Mouse (Mus musculus) embryonic fibroblast, embryonic 13.5 days (primary cell): ENCODE results near the gene Celf2. TPM values are rescaled to one million over a fixed set of nuclear protein-coding genes. Genes with fewer than 3 reads are reported as not detected.

ENCODE experiments used
- H3K27ac ChIP-seq: 2 replicates; pipeline ENCODE4 v1.5.1; 2012; ENCODE audit warnings: low read length, control low read depth, inconsistent platforms; ENCODE audit not compliant: insufficient read depth
- H3K4me1 ChIP-seq: 2 replicates; pipeline ENCODE4 v1.6.1; 2011; ENCODE audit warnings: low read length; ENCODE audit not compliant: control insufficient read depth, insufficient read depth
- H3K4me3 ChIP-seq: 2 replicates; pipeline ENCODE4 v1.5.1; 2011; ENCODE audit warnings: mild to moderate bottlenecking, control low read depth, low read length; ENCODE audit not compliant: insufficient read depth
- CTCF ChIP-seq: IDR thresholded peaks from 2 replicates; pipeline ENCODE4 v1.5.1; 2011; ENCODE audit warnings: mild to moderate bottlenecking, control low read depth, low read length, moderate library complexity, borderline replicate concordance; ENCODE audit not compliant: insufficient read depth
- POLR2A ChIP-seq: IDR thresholded peaks from 2 replicates; pipeline ENCODE4 v1.6.1; 2011; ENCODE audit warnings: low read depth, mild to moderate bottlenecking, control low read depth, low read length, moderate library complexity
- polyA plus RNA-seq: library from polyadenylated mRNA; stranded (reverse); fragments of >200 nt; gene quantifications from 2 replicates; pipeline ENCODE4 v1.2.4, GENCODE M21; 2011; ENCODE audit warnings: low read depth; ENCODE audit not compliant: missing spikeins, insufficient read length

Celf2 gene
- polyA plus RNA-seq, 1 experiment = 36.6 TPM

DNA sequence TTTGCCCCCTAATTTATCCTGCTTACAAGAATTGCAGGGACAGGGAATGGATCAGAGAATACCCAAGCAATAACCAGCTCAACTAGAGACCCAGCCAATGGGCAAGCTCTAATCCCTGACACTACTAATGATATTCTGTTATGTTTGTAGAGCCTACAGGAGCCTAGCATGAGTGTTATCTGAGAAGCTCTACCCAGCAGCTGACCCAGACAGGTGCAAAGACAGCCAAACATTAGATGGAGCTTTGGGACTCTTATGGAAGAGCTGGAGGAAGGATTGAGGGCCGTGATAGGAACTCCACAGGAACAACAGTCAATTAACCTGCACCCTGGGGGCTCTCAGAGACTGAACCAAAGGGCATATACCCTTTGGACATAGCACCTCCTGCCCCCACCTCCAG is 857.7 kb downstream of the Celf2 start:
- Histone ChIP-seq H3K27ac (no peak overlapping the region), H3K4me3 (no peak overlapping the region), H3K4me1 (no peaks in the 10 kb centered on the region)
- TF ChIP-seq POLR2A = no peak
- TF ChIP-seq CTCF = no peak

DNA sequence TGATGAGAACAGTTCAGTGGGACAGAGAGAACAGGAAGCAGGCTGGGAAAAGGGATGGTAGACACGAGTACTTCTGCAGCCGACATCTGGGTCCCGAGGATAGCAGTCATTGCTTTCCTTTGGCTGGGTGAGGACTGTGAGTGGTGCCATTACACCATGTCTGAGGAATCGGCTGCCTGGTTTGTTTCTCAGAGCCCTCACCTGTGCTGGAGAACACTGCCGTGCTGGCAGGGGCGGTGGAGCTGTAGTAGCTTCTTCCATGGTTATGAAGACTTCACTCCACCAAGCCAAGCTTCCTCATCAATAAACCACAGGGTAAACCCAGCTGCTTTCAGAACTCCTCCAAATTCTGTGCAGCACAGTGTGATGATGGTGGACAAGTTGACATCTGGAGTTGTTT is 860.5 kb downstream of the Celf2 start:
- TF ChIP-seq CTCF (no peak), POLR2A (no peak)
- H3K27ac ChIP-seq = no peak overlapping the region
- no peak overlapping the region for H3K4me3 ChIP-seq
- no peaks in the 10 kb centered on the region for H3K4me1 ChIP-seq

DNA sequence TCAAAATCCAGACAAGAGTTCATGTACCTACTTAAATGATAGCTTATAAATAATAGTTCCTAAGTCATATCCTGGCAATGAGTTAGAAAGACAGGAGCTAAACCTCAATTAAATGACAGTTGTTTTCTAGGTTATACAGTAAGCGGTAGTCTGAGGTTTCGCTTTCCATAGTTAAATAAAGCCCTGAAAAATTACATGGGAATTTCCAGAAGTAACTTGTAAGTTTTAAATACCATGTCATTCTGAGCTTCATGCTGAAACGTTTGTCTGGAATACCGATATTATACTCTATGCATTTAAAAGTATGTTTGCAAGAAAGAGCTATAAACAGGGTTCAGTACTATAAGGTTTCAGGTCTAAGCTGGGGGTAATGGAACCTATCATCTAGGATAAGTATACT is 862.3 kb downstream of the Celf2 start:
- TF ChIP-seq POLR2A = no peak
- TF ChIP-seq CTCF = no peak
- H3K4me1 ChIP-seq = no peaks in the 10 kb centered on the region
- no peak overlapping the region for H3K27ac ChIP-seq
- H3K4me3 ChIP-seq = no peak overlapping the region

DNA sequence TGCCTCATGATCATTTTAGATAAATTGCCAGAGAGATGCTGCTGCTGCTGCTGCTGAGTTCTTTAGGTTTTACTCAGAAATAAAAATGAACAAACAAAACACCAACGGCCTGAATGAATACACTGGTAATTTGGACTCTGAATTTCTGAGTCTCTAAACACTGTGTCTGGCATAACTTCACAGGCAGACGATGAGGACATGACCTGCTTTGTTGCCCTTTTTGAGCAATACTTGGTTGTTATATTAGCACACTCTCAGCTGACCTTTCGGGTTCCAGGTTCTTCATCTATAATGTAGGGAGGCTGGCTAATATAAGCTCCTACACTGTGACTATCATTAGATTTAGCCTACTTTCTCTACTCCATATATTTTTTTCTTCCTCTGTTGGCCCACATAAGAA is 863.0 kb downstream of the Celf2 start:
- TF ChIP-seq POLR2A (no peak), CTCF (no peak)
- H3K4me3 ChIP-seq = no peak overlapping the region
- H3K27ac ChIP-seq = no peak overlapping the region
- no peaks in the 10 kb centered on the region for H3K4me1 ChIP-seq

DNA sequence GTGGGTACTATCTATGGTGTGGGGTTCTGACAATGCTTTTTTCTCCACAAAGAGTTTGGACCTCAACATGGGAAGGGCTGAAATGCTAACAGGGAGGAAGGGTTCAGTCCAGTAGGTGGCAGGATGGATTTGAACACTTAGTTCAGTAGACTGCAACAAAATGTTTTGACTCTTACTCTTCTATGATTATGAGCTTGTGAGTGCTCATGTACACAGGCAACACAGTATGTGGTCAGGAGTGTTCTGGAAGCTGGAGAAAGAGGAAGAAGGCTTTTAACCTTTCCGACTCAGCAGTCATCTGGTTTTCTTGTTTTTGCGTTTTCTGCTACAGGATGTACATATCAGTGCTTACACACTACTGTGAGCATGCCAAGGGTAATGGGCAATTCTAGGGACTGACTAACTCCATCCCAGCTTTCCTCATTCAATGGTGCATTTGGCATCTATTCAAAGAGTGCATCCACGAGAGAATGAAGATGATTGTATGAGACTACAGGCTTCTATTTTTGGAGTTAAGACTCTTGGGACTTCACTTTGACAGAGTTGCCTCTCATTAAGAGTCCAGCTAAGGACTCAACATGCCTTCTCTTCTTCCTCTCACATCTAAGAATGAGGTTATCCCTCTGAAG is 867.0 kb downstream of the Celf2 start:
- Histone ChIP-seq H3K4me1 (no peaks in the 10 kb centered on the region), H3K27ac (no peak overlapping the region)
- TF ChIP-seq CTCF (no peak), POLR2A (no peak)

DNA sequence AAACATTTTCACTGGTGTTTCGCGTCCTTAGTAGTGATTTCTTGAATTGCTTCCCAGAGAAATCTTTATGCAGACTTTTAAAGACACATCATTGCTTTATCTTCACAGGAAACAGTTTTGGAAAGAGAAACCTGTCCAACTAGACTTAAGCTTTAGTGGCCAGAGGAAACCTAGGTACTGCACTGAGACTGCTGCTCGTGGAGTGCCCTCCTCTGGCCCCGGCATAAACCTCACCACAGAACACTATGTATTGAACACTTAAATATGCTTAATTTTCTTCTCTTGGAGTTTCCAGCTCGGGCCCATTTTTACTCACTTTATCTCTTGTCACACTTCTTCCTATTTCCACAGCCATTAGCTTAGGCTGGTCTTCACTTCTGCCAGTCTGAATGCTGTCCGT is 870.0 kb downstream of the Celf2 start:
- TF ChIP-seq CTCF = no peak
- no peak for TF ChIP-seq POLR2A
- H3K27ac ChIP-seq = no peak overlapping the region
- no peaks in the 10 kb centered on the region for H3K4me1 ChIP-seq

More for the DNA sequence above, 867.0 kb downstream of the Celf2 start:
- H3K4me3 ChIP-seq = no peak overlapping the region

DNA sequence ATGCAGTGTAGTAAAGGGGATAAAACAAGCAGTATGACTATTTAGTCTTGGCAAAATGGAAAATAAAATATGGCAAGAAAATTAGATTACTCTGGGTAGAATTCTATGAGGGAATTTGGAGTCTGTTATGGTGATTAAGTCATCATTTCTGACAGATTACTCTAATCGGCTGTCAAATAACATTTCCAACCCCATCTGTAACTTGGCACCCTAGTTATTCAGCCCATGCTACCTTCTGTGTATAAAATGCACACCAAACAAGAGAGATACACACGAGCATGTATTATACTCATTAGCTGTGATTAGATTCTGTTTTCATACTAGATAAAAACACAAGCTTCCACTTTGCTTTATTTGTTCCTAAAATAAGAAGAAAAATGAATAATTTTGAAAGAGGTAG is 872.2 kb downstream of the Celf2 start:
- TF ChIP-seq POLR2A = no peak
- TF ChIP-seq CTCF = no peak
- Histone ChIP-seq H3K4me3 (no peak overlapping the region), H3K27ac (no peak overlapping the region), H3K4me1 (no peaks in the 10 kb centered on the region)

More for the DNA sequence above, 870.0 kb downstream of the Celf2 start:
- H3K4me3 ChIP-seq = no peak overlapping the region

DNA sequence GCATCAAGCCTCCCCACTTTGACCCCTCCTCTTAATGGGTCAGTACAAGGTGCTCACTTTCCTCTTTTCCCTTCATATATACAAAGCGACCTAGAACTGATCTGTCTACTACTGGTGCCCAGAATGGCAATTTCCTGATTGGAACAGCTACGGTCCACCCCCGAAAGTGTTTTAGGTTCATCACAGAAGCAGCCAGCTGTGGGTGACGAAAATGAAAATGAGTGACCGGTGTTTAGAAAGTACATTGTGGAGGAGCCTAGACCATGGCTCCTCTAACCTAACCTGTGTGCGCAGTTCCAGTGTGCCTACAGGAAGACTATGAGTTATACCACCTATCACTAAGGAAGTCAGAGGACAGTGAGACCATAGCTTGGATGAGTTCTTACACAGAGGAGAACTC is 874.5 kb downstream of the Celf2 start:
- H3K4me3 ChIP-seq = no peak overlapping the region
- TF ChIP-seq CTCF (no peak), POLR2A (no peak)

DNA sequence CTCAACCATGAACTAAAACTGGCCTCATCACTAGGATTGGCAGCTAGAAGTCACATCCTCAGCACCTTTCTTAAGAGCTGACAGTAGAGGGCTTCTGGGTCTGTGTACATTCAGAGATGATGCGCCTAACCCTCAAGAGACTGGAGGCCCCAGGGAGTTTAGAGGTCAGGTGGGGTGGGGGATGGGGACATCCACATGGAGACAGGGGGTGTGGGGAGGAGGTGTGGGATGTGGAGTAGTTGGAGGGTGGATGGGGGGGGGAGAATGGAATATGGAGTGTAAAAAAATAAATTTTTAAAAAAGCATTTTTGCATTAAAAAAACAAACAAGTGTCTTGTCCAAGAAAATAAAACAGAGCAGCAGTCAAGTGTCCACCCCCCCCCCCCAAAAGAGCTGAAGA is 876.2 kb downstream of the Celf2 start:
- no peak overlapping the region for H3K27ac ChIP-seq
- H3K4me1 ChIP-seq = no peaks in the 10 kb centered on the region
- TF ChIP-seq CTCF (no peak), POLR2A (no peak)
- no peak overlapping the region for H3K4me3 ChIP-seq

More for the DNA sequence above, 874.5 kb downstream of the Celf2 start:
- Histone ChIP-seq H3K27ac (no peak overlapping the region), H3K4me1 (no peaks in the 10 kb centered on the region)

DNA sequence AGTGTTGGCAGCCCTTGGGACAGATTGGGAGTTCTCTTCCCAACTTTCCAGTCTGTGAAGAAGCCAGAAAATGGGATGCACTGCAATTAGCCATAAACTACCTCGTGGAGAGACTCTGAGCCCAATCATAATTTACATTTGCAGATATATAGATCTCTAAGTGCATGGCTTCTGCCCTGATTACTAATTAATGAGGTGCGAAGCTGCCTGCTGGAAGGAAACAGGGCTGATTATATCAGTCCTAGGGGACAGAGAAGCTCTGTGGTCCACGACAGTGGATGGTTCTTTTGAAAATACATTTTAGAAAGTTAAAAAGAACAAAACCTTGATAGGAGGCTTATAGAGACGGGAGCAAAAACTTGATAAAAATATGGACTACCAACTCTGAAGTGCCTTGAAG is 885.6 kb downstream of the Celf2 start:
- Histone ChIP-seq H3K4me1 (no peaks in the 10 kb centered on the region), H3K27ac (no peak overlapping the region), H3K4me3 (no peak overlapping the region)
- no peak for TF ChIP-seq POLR2A
- TF ChIP-seq CTCF = no peak
